In the genomic region with DNA sequence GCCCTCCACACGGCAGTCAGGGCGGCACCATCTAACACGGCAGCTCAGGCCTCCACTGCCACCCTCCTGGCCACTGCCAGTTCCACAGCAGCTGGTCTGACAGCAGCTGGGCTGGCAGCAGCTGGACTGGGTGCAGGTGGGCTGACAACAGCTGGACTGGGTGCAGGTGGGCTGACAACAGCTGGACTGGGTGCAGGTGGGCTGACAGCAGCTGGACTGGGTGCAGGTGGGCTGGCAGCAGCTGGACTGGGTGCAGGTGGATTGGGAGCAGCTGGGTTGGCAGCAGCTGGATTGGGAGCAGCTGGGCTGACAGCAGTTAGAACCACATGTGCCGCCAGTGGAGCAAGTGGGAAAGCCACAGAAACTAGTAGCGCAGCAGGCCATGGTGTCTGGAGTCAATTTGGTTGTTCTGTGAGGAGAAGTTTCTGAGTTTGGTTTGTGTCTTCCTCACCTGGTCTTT, we compare ENCODE assay signal across 39 mouse cellular contexts. TPM values are rescaled to one million over a fixed set of nuclear protein-coding genes. Genes with fewer than 3 reads are reported as not detected.
"Had no signal": no experiment of that assay in that cellular context is flagged by ENCODE, and none has a peak within 500 bp of the region (broad histone marks: within the 10 kb centered on the region; RNA-seq: fewer than 3 reads in every experiment).

Gene Krtap1-4 (minus strand): TSS at position 410 of the 460 bp plus-strand sequence.

- H3K36me3 ChIP-seq: heart, embryonic 10.5 days; heart, embryonic 13.5 days; heart, embryonic 15.5 days; hindbrain, embryonic 12.5 days; intestine, embryonic 15.5 days; limb, embryonic 12.5 days; liver, embryonic 13.5 days; liver, embryonic 15.5 days had no signal

- H3K27ac ChIP-seq: gastrocnemius, adult 2 months; heart, adult 2 months; heart, embryonic 10.5 days; heart, embryonic 13.5 days; heart, embryonic 15.5 days; hindbrain, embryonic 12.5 days; hindbrain, embryonic 14.5 days; intestine, embryonic 15.5 days; left cerebral cortex, adult 2 months; limb, embryonic 12.5 days; liver, embryonic 13.5 days; liver, embryonic 15.5 days had no signal

- H3K4me2 ChIP-seq: heart, embryonic 13.5 days; heart, embryonic 15.5 days; hindbrain, embryonic 12.5 days; hindbrain, embryonic 14.5 days; intestine, embryonic 15.5 days; limb, embryonic 12.5 days; liver, embryonic 11.5 days; liver, embryonic 13.5 days; liver, embryonic 15.5 days had no signal

- H3K4me3 ChIP-seq: gastrocnemius, adult 2 months; heart, adult 2 months; heart, embryonic 10.5 days; heart, embryonic 13.5 days; heart, embryonic 15.5 days; hindbrain, embryonic 12.5 days; intestine, embryonic 15.5 days; left cerebral cortex, adult 2 months; limb, embryonic 12.5 days; liver, embryonic 13.5 days; liver, embryonic 15.5 days had no signal

- DNase-seq: gastrocnemius, adult 2 months; gastrocnemius, postnatal 10 days; gastrocnemius, postnatal 25 days; heart, adult 2 months; heart, postnatal 14 days; heart, postnatal 36 days; kidney, adult 18-20 months; kidney, adult 8-10 months; kidney, postnatal 10 days; kidney, postnatal 25 days; kidney, postnatal 4 days; layer of hippocampus, adult 9-11 months; liver; liver, embryonic 13.5 days had no signal

- H3K27me3 ChIP-seq: heart, embryonic 13.5 days; heart, embryonic 15.5 days; hindbrain, embryonic 12.5 days; intestine, embryonic 15.5 days; limb, embryonic 12.5 days; liver, embryonic 13.5 days; liver, embryonic 15.5 days had no signal

RNA-seq across cellular contexts. Expression of gene Krtap1-4, which starts in this region (rescaled TPM):
- total RNA-seq: gastrocnemius, adult 2 months; gastrocnemius, postnatal 10 days; gastrocnemius, postnatal 25 days; gastrocnemius, postnatal 4 days; granulocyte monocyte progenitor cell, adult 5-6 weeks; heart, adult 2 months; heart, postnatal 14 days; heart, postnatal 36 days; hematopoietic stem cell, adult 5-6 weeks; layer of hippocampus, adult 8-10 months; layer of hippocampus, postnatal 14 days; left cerebral cortex, adult 2 months; left cerebral cortex, postnatal 14 days; left cerebral cortex, postnatal 36 days had no signal
- polyA plus RNA-seq: frontal cortex, adult 2 months; heart, adult 2 months; heart, embryonic 10.5 days; heart, embryonic 13.5 days; heart, embryonic 15.5 days; heart, postnatal 0 days; hindbrain, embryonic 12.5 days; hindbrain, embryonic 14.5 days; hindbrain, embryonic 16.5 days; inflammation-experienced regulatory T-cells, adult 6 months; intestine, embryonic 15.5 days; intestine, postnatal 0 days; kidney, embryonic 14.5 days; kidney, embryonic 16.5 days; limb, embryonic 12.5 days; limb, embryonic 14.5 days; liver, embryonic 11.5 days; liver, embryonic 13.5 days; liver, embryonic 15.5 days had no signal
